Mouse (Mus musculus) kidney, embryonic 14.5 days (tissue): Measurements from ENCODE around the gene Atp5e. TPM values are rescaled to one million over a fixed set of nuclear protein-coding genes. Genes with fewer than 3 reads are reported as not detected.

Experiments used
- ATAC-seq: fragments of 200-750 bp; cut with Nextera tagmentation; 2 replicates; pipeline ENCODE4 v1.8.0; 2017; ENCODE audit warnings: moderate number of reproducible peaks, mild to moderate bottlenecking, moderate TSS enrichment, moderate library complexity; ENCODE audit not compliant: low FRiP score, low TSS enrichment
- H3K27ac ChIP-seq: fragments of 300-500 bp; sonication (generic); 2 replicates; pipeline ENCODE4 v1.5.1; 2014; ENCODE audit warnings: low read depth, mild to moderate bottlenecking, low read length, moderate library complexity, mixed read lengths
- H3K27me3 ChIP-seq: fragments of 300-500 bp; sonication (generic); 2 replicates; pipeline ENCODE4 v1.6.1; 2014; ENCODE audit warnings: mild to moderate bottlenecking, low read length; ENCODE audit not compliant: control insufficient read depth, insufficient read depth
- H3K36me3 ChIP-seq: fragments of 300-500 bp; sonication (generic); 2 replicates; pipeline ENCODE4 v1.6.1; 2014; ENCODE audit warnings: low read length, mixed read lengths; ENCODE audit not compliant: control insufficient read depth, insufficient read depth
- H3K4me1 ChIP-seq: fragments of 300-500 bp; sonication (generic); 2 replicates; pipeline ENCODE4 v1.6.1; 2014; ENCODE audit warnings: low read length, mixed read lengths; ENCODE audit not compliant: control insufficient read depth, insufficient read depth
- H3K4me2 ChIP-seq: fragments of 300-500 bp; sonication (generic); replicated peaks from 2 replicates; pipeline ENCODE4 v1.6.1; 2014; ENCODE audit warnings: low read depth, mild to moderate bottlenecking, low read length
- H3K4me3 ChIP-seq: fragments of 300-500 bp; sonication (generic); 2 replicates; pipeline ENCODE4 v1.5.1; 2014; ENCODE audit warnings: mild to moderate bottlenecking, low read length
- H3K9ac ChIP-seq: fragments of 300-500 bp; sonication (generic); 2 replicates; pipeline ENCODE4 v1.6.1; 2014; ENCODE audit warnings: low read depth, mild to moderate bottlenecking, low read length, moderate library complexity
- H3K9me3 ChIP-seq: fragments of 300-500 bp; sonication (generic); 2 replicates; pipeline ENCODE4 v1.6.1; 2016; ENCODE audit warnings: low read length; ENCODE audit not compliant: control insufficient read depth
- WGBS: fragments of 180-500 bp; shearing (Covaris S2); extraction: QIAGEN DNeasy Blood & Tissue Kit; methylation state at CpG from one replicate; pipeline ENCODE4 v1.1.7; 2014; 5-methylcytosine and 5-hydroxymethylcytosine counted together
- polyA plus RNA-seq: library from polyadenylated mRNA; unstranded; fragments of >200 nt; fragmentation: Nextera tagmentation; extraction: Ambion mirVana; gene quantifications from 2 replicates; pipeline ENCODE4 v1.2.1, GENCODE M21; 2014

Gene Atp5e
- polyA plus RNA-seq, 1 experiment from 2014 or later = 829 TPM

DNA sequence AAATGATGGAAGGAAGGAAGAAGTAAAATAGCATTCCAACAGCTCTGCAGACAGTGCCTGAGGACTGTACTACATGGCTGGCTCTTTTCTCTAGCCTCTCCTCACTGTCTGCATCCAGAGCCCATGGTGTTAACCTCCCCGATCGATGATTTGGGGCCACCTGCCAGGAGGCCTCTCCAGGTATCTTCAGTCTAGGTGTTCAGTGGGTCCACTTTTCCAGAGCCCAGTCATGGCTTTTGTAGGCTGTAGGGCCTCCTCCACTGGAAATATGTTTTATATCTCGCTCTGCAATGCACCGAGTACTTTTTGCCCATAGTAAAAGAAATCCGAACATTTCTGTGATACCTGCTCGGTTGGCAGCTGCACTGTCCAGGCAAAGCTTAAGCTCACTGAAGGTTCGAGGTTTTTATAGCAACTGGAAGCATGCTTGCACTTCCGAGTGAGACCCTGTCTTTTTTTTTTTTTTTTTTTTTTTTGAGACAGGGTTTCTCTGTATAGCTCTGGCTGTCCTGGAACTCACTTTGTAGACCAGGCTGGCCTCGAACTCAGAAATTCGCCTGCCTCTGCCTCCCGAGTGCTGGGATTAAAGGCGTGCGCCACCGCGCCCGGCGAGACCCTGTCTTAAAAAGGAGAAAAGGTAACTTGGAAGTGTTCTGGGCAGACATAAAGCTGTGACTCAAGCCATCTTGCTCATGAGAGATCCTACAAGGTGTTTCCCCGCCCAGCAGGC, 48.7 kb downstream of the Atp5e start:
- H3K9ac ChIP-seq = no peak overlapping the region
- ATAC-seq = no peak; the same call in none of the 2 replicates
- H3K27ac ChIP-seq = no peak overlapping the region
- no peak overlapping the region for H3K4me2 ChIP-seq
- H3K9me3 ChIP-seq = no peaks in the 10 kb centered on the region
- H3K4me3 ChIP-seq = peak overlapping the region; percentile 73
- peaks cover 4% of the 10 kb centered on the region; the same call in 1 of the 2 replicates for H3K36me3 ChIP-seq
- H3K27me3 ChIP-seq = no peaks in the 10 kb centered on the region
- H3K4me1 ChIP-seq = peaks cover 6% of the 10 kb centered on the region
- 48% methylated on average over 15 of the region's 18 CpGs for WGBS

DNA sequence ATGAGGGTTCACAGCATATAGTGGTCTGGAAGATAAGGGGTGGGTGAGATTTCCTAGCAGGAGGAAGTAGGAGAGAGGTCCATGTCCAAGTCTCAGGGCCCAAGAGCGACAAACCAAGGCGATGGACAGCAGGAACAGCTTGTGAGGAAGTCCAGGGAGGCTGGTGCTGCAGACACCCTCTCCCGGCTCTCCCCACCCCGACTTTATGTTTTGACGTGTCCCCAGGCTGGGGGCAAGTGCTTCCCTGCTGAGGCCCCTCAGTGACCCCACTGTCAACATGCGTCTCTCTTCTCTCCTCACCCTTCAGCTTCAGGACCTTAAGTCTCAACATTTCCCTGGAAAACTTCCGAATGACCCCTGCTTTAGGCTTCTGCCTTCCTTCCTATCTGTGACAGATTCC, 50.8 kb downstream of the Atp5e start:
- no peaks in the 10 kb centered on the region for H3K36me3 ChIP-seq
- H3K9ac ChIP-seq = no peak overlapping the region
- H3K4me3 ChIP-seq = no peak overlapping the region
- WGBS = 73% methylated on average over 7 of the region's 7 CpGs
- no peak overlapping the region for H3K27ac ChIP-seq
- no peaks in the 10 kb centered on the region for H3K9me3 ChIP-seq
- H3K4me2 ChIP-seq = no peak overlapping the region
- ATAC-seq = no peak
- H3K27me3 ChIP-seq = no peaks in the 10 kb centered on the region
- peaks cover 6% of the 10 kb centered on the region for H3K4me1 ChIP-seq

Other genes with a start within 250 kb of the Atp5e start
- gene Gnas, start 179.8 kb downstream of the Atp5e start, polyA plus RNA-seq = 1,459 and 1,592 TPM in 2 replicates
- gene Gm20721, start 117.4 kb downstream of the Atp5e start, polyA plus RNA-seq = 10.1 and 15.0 TPM in 2 replicates
- gene Nelfcd, start 48.3 kb downstream of the Atp5e start, polyA plus RNA-seq = 96.8 and 139 TPM in 2 replicates
- gene Ctsz, start 25.1 kb downstream of the Atp5e start, polyA plus RNA-seq = 97.0 and 115 TPM in 2 replicates
- 0.96 and 3.2 TPM in 2 replicates for gene Tubb1, start 13.4 kb downstream of the Atp5e start, polyA plus RNA-seq
- gene Prelid3b, start 9.0 kb upstream of the Atp5e start, polyA plus RNA-seq = 104 and 110 TPM in 2 replicates
- not detected in 2 replicates for gene Zfp831, start 179.4 kb upstream of the Atp5e start, polyA plus RNA-seq